Mouse (Mus musculus) CD4-positive, CD25-positive, alpha-beta regulatory T cell (primary cell): ENCODE results near the gene Dolk. TPM values are rescaled to one million over a fixed set of nuclear protein-coding genes. Genes with fewer than 3 reads are reported as not detected.

ENCODE experiments used
- polyA plus RNA-seq: library from polyadenylated mRNA; unstranded; fragments of 100-300 nt; shearing (Covaris generic); gene quantifications from one replicate; pipeline ENCODE4 v1.2.1, GENCODE M21; 2017

Gene Dolk
- polyA plus RNA-seq: 17.0 TPM

GRCm38 (mm10) chr2:30286192-30287026, at the start of gene Dolk, which contains the start of gene Nup188:
Gene Dolk (minus strand): TSS chr2:30286334.
Gene Nup188 (plus strand): TSS chr2:30286397.

GRCm38 (mm10) chr2:30280743-30281142, 5.4 kb downstream of the Dolk start, which contains the start of gene Gm28038:
Gene Gm28038 (plus strand): TSS chr2:30281043.

DNA sequence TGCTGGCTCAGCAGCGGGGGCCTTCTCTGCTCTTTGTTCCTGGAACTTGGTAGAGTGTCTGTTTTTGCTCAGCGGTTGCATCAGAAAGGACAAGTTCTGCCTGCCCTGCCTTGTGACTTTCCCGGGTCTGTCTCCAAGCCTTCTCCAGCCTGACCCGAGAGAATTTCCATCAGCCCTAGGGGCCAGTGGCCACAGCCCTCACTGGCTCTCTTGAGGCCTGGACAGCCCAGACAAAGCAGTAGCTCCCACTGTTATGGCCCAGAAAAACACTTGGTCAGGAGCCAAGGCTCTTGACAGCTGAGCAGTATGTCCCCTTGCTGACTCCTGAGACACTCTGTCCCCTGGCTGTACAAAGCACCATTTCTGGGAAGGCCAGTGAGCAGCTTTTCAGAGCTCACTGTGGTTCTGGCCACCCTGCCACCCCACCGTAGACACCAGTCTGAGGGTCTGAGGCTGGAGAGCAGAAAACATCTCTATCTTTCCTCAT, 20.3 kb downstream of the Dolk start, which contains the start of gene Phyhd1:
Gene Phyhd1, plus strand, starts transcription at position 437 of the 487 bp plus-strand sequence.

DNA sequence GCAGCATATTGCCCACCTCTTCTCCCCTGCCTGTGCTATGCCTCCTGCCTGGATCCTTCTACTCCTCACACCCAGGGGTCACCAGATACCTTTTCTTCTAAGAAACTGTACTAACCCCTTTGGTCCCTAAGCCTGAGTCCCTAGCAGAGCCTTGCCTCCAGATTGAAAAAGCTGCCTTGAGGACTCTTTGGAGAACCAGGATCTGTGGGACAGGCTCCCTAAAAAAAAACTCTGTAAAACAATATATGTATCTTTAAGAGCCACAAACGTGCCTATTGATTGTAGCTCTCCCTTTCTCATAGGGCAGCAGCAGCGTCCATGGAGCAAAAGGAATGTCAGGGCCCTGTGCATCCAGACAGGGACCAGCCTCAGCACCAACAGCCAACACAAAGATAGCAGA, 45.9 kb downstream of the Dolk start, which contains the start of gene Gm28035:
Gene Gm28035, plus strand, starts transcription at position 301 of the 400 bp plus-strand sequence.

GRCm38 (mm10) chr2:30237199-30237880, 48.8 kb downstream of the Dolk start, which contains the start of gene Lrrc8a:
Gene Lrrc8a (plus strand): TSS chr2:30237715.

Other genes with a start within 250 kb of the Dolk start
- gene Wdr34, start 237.5 kb downstream of the Dolk start, polyA plus RNA-seq: 1.3 TPM
- gene Set, start 229.0 kb downstream of the Dolk start, polyA plus RNA-seq: 396 TPM
- 0.49 TPM for gene Pkn3, start 208.7 kb downstream of the Dolk start, polyA plus RNA-seq
- gene Zdhhc12, start 192.7 kb downstream of the Dolk start, polyA plus RNA-seq: 29.9 TPM
- 69.3 TPM for gene Zer1, start 161.7 kb downstream of the Dolk start, polyA plus RNA-seq
- gene Tbc1d13, start 152.6 kb downstream of the Dolk start, polyA plus RNA-seq: 6.8 TPM
- 23.8 TPM for gene Endog, start 114.8 kb downstream of the Dolk start, polyA plus RNA-seq
- gene Spout1, start 107.9 kb downstream of the Dolk start, polyA plus RNA-seq: 42.2 TPM
- 17.1 TPM for gene Kyat1, start 80.5 kb downstream of the Dolk start, polyA plus RNA-seq
- gene Lrrc8a, start 48.6 kb downstream of the Dolk start, polyA plus RNA-seq: 6.6 TPM
- 6.8 TPM for gene Gm28035, start 45.8 kb downstream of the Dolk start, polyA plus RNA-seq
- 6.3 TPM for gene Phyhd1, start 20.1 kb downstream of the Dolk start, polyA plus RNA-seq
- gene Gm28038, start 5.3 kb downstream of the Dolk start, polyA plus RNA-seq: 4.4 TPM
- gene Nup188, start 63 bp upstream of the Dolk start, polyA plus RNA-seq: 21.9 TPM
- gene Sh3glb2, start 73.0 kb upstream of the Dolk start, polyA plus RNA-seq: 154 TPM
- gene Miga2, start 77.9 kb upstream of the Dolk start, polyA plus RNA-seq: 12.9 TPM
- gene Dolpp1, start 105.9 kb upstream of the Dolk start, polyA plus RNA-seq: 32.8 TPM
- 8.1 TPM for gene Crat, start 129.5 kb upstream of the Dolk start, polyA plus RNA-seq
- gene Ptpa, start 129.7 kb upstream of the Dolk start, polyA plus RNA-seq: 113 TPM
- 1.9 TPM for gene Ier5l, start 187.9 kb upstream of the Dolk start, polyA plus RNA-seq